Mouse (Mus musculus) liver, adult 2 months (tissue): ENCODE data around the gene Arrdc4. TPM values are rescaled to one million over a fixed set of nuclear protein-coding genes. Genes with fewer than 3 reads are reported as not detected.

Source experiments
- DNase-seq: peaks from one replicate; pipeline ENCODE4 v3.0.0-alpha.2; 2011; ENCODE audit warnings: low read depth, low spot score; ENCODE audit errors: extremely low read depth
- H3K27ac ChIP-seq: fragments of 200-500 bp; replicated peaks from 2 replicates; pipeline ENCODE4 v1.5.1; 2012; ENCODE audit warnings: low read depth, mild to moderate bottlenecking, control low read depth, inconsistent platforms, low read length; ENCODE audit not compliant: insufficient read depth
- H3K27me3 ChIP-seq: fragments of 200-500 bp; 2 replicates; pipeline ENCODE4 v1.6.1; 2012; ENCODE audit warnings: mild to moderate bottlenecking, moderate library complexity, low read length, inconsistent platforms; ENCODE audit not compliant: control insufficient read depth, insufficient read depth
- H3K36me3 ChIP-seq: fragments of 200-500 bp; 2 replicates; pipeline ENCODE4 v1.6.1; 2012; ENCODE audit warnings: low read length, inconsistent platforms; ENCODE audit not compliant: control insufficient read depth, insufficient read depth
- H3K4me1 ChIP-seq: fragments of 200-500 bp; 2 replicates; pipeline ENCODE4 v1.6.1; 2011; ENCODE audit warnings: low read length; ENCODE audit not compliant: control insufficient read depth, insufficient read depth
- H3K4me3 ChIP-seq: fragments of 200-500 bp; 2 replicates; pipeline ENCODE4 v1.5.1; 2011; ENCODE audit warnings: low read depth, mild to moderate bottlenecking, control low read depth, low read length, moderate library complexity; ENCODE audit not compliant: insufficient read depth
- H3K79me2 ChIP-seq: fragments of 200-500 bp; 2 replicates; pipeline ENCODE4 v1.6.1; 2012; ENCODE audit warnings: inconsistent platforms, mild to moderate bottlenecking, low read length, moderate library complexity; ENCODE audit not compliant: control insufficient read depth, insufficient read depth
- H3K9ac ChIP-seq: fragments of 200-500 bp; 2 replicates; pipeline ENCODE4 v1.6.1; 2012; ENCODE audit warnings: low read depth, mild to moderate bottlenecking, control low read depth, inconsistent platforms, low read length
- CTCF ChIP-seq: fragments of 200-500 bp; IDR thresholded peaks from 2 replicates; pipeline ENCODE4 v1.5.1; 2011; ENCODE audit warnings: low read depth, low read length, control low read depth
- POLR2A ChIP-seq: fragments of 200-500 bp; IDR thresholded peaks from 2 replicates; pipeline ENCODE4 v1.6.1; 2011; ENCODE audit warnings: low read length, control low read depth; ENCODE audit not compliant: insufficient read depth; ENCODE audit errors: extremely low read depth
- whole genome bisulfite sequencing: fragments of 180-500 bp; shearing (Covaris S2); methylation state at CpG from one replicate; pipeline ENCODE4 v1.1.7; 2018; 5-methylcytosine and 5-hydroxymethylcytosine counted together
- polyA plus RNA-seq: library from polyadenylated mRNA; depleted of rRNA; stranded (reverse); fragments of >200 nt; gene quantifications from 2 replicates; pipeline ENCODE4 v1.2.3, GENCODE M21; 2012; rRNA removed
- total RNA-seq: library from RNA; depleted of rRNA; stranded (reverse); fragments of >200 nt; gene quantifications from 2 replicates; pipeline ENCODE4 v1.2.3, GENCODE M21; 2014; rRNA removed

Arrdc4 gene
- 11.1 and 11.2 TPM in 2 replicates for total RNA-seq
- polyA plus RNA-seq, result 4.4 and 6.4 TPM in 2 replicates

DNA sequence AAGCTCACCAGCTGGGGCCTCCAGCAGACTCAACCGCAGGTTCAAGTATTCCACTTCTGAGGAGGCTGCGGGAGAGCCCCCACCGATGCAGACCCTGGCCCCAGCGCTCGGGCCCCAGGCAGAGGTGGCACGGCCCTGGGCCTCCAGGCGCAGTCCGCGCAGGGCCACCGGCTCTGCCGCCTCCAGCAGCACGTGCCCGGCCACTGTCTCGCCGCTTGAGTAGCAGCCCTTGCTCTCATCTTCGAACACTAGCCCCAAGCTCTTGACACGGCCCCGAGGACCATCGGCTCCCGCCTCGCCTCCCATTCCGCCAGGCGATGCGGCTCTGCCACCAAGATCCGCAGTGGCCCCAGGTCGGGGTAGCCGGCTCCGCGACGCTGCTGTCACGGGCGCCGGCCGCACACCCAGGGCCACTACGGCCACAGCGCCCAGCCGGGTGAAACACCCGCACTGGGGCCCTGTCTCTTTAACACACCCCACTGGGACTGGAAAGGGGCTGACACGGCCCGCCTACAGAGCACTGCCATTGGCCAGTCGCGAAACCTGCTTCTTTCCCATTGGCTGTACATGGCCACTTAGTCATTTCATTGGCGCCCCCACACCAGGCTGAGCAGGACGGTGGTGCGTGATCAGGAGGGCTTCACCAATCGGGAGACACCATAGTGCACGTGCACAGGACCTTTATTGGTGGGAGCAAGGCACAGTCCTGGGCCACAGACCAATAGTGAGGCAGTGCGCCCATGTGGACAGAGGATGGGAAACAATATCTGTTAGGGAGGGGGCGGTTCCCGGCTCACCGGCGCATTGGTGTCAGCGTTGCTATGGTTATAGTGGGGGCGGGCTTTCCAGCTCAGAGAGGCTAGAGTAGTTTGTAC, at the start of gene Arrdc4:
TSS of gene Arrdc4 (minus strand) at position 481 of the 875 bp plus-strand sequence.
- Histone ChIP-seq H3K36me3 (peaks cover 9% of the 10 kb centered on the region; the same call in 1 of the 2 replicates), H3K9ac (peak within 1 kb of the TSS; percentile 84), H3K79me2 (peaks cover 5% of the 10 kb centered on the region; the same call in 1 of the 2 replicates), H3K4me3 (peak within 1 kb of the TSS; percentile 78), H3K27me3 (no peaks in the 10 kb centered on the region), H3K4me1 (peaks cover 15% of the 10 kb centered on the region), H3K27ac (peak within 1 kb of the TSS; percentile 68)
- WGBS, result under 1% methylated on average over 54 of the region's 54 CpGs
- no peak for TF ChIP-seq CTCF
- TF ChIP-seq POLR2A, result peak; percentile 60; the same call in 1 of the 2 replicates
- peak; percentile 98 for DNase-seq

DNA sequence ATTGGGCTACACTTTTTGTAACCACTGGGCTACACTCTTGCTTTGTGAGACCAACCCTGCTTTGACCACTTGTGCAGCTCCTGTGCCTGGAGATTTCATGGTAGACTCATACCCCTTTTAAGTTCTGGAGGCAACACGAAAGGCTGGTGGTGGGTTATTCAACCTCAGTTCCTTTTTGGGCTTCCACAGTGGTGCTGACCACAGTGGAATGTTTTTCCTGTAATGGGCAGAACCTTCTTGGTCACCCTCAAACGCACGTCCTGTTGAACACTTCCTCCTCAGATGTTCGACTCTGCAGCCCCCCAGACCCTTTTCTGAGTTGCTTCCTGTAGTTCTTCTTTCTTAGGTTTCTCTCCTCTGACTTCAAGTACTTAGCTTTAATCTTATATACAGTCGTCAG, 46.5 kb upstream of the Arrdc4 start:
- TF ChIP-seq CTCF (no peak), POLR2A (no peak)
- WGBS, result 68% methylated on average over 5 of the region's 5 CpGs
- H3K27ac ChIP-seq, result no peak overlapping the region
- H3K4me3 ChIP-seq, result no peak overlapping the region
- H3K79me2 ChIP-seq, result no peaks in the 10 kb centered on the region
- H3K27me3 ChIP-seq, result no peaks in the 10 kb centered on the region
- no peak for DNase-seq
- no peaks in the 10 kb centered on the region for H3K4me1 ChIP-seq
- no peaks in the 10 kb centered on the region for H3K36me3 ChIP-seq
- no peak overlapping the region for H3K9ac ChIP-seq

DNA sequence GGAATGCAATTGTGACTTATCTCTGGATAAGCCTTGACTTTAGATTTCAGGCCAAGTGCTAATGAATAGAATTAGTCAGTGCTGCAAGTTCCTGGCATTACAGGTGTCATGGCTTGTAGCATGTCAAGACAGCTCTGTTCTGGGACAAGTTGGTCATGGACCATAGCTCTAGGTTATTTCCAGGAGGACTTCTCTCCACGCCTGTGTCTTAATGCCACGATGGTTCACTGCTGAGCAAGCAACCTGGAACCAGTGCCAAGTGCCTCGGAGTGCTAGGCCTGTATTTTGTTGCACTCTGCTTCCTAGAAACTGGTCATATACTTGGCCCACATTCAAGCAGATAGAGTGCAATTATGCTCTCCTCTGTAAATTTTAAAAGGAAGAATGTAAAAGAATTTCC, 39.7 kb upstream of the Arrdc4 start:
- Histone ChIP-seq H3K36me3 (no peaks in the 10 kb centered on the region), H3K4me1 (no peaks in the 10 kb centered on the region), H3K27me3 (no peaks in the 10 kb centered on the region), H3K9ac (no peak overlapping the region), H3K4me3 (no peak overlapping the region), H3K27ac (no peak overlapping the region), H3K79me2 (no peaks in the 10 kb centered on the region)
- 66% methylated on average over 3 of the region's 3 CpGs for WGBS
- DNase-seq, result no peak
- TF ChIP-seq POLR2A, result no peak
- TF ChIP-seq CTCF, result no peak

DNA sequence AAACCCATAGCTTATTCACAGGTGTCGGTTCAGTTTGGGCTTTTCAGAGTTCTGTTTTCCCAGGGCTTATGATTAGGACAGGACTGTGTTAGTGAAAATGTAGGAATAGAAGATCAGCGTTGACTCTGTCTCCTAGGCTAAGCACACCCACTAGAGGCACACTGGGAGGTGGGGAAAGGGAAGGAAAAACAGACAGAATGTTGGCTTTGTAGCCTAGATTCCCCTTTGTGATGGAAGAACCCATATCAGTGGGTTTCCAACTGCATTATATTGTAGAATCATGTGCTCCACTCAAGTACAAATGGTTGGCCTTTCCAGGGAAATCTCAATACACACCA, 22.7 kb upstream of the Arrdc4 start:
- Histone ChIP-seq H3K27me3 (no peaks in the 10 kb centered on the region), H3K4me1 (peaks cover 4% of the 10 kb centered on the region; the same call in 1 of the 2 replicates), H3K36me3 (no peaks in the 10 kb centered on the region), H3K79me2 (no peaks in the 10 kb centered on the region), H3K27ac (no peak overlapping the region), H3K9ac (no peak overlapping the region), H3K4me3 (no peak overlapping the region)
- TF ChIP-seq POLR2A (no peak), CTCF (no peak)
- DNase-seq, result no peak
- 78% methylated on average over 2 of the region's 2 CpGs for WGBS

DNA sequence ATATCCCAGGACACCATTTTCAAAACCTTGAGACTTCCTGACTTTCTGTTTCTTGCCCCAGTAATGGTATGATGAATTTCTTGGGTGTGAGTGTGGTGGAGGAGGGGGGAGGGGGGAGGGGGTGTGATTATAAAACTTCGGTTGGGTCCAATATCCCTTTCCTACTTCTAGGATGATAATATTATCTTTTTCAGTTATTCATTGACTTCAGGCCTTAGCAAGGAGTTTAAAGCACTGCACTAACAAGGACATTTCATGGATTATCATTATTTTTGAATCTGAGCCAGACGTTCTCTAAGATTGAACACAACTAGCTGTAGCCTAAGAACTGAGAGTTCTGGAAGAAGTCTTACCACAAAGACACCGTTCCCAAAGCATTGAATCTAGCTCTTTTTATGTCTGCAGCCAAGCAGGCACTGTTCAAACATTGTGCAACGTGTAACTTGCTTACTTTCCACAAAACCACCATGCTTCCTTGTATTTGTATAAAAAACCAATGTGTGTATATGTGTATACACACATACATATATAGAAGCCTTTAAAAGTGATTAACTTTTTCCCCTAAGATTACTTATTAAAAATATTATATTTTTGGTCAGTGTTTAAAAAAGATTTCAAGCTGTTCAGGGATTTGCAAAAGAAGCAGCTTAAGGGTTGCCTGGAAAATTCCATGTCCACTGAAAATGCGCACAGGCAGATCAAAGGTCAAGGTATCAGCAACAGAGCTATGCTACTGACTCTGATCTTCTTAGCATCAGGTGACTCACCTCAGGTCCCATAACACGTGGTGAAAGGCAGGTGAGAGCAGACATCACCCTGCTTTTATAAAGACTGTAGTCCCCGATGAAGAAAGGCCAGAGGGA, 22.1 kb upstream of the Arrdc4 start:
- TF ChIP-seq CTCF (no peak), POLR2A (no peak)
- Histone ChIP-seq H3K27ac (no peak overlapping the region), H3K4me3 (no peak overlapping the region), H3K4me1 (peaks cover 4% of the 10 kb centered on the region; the same call in 1 of the 2 replicates), H3K79me2 (no peaks in the 10 kb centered on the region), H3K9ac (no peak overlapping the region), H3K36me3 (no peaks in the 10 kb centered on the region), H3K27me3 (no peaks in the 10 kb centered on the region)
- peak; percentile 64 for DNase-seq
- 32% methylated on average over 7 of the region's 7 CpGs for WGBS
